Mouse (Mus musculus) kidney, adult 2 months (tissue): ENCODE results near the gene Rasgef1a. TPM values are rescaled to one million over a fixed set of nuclear protein-coding genes. Genes with fewer than 3 reads are reported as not detected.

ENCODE experiments used
- DNase-seq: peaks from one replicate; pipeline ENCODE4 v3.0.0; 2021
- H3K27ac ChIP-seq: fragments of 200-500 bp; 2 replicates; pipeline ENCODE4 v1.5.1; 2012; ENCODE audit warnings: low read depth, low read length, control low read depth, inconsistent platforms; ENCODE audit not compliant: insufficient read depth
- H3K27me3 ChIP-seq: fragments of 200-500 bp; replicated peaks from 2 replicates; pipeline ENCODE4 v1.6.1; 2012; ENCODE audit warnings: mild to moderate bottlenecking, moderate library complexity, low read length, inconsistent platforms; ENCODE audit not compliant: control insufficient read depth, insufficient read depth
- H3K36me3 ChIP-seq: fragments of 200-500 bp; 2 replicates; pipeline ENCODE4 v1.6.1; 2012; ENCODE audit warnings: mild to moderate bottlenecking, moderate library complexity, low read length, inconsistent platforms; ENCODE audit not compliant: control insufficient read depth, insufficient read depth
- H3K4me1 ChIP-seq: fragments of 200-500 bp; 2 replicates; pipeline ENCODE4 v1.6.1; 2011; ENCODE audit warnings: low read length; ENCODE audit not compliant: control insufficient read depth, insufficient read depth
- H3K4me3 ChIP-seq: fragments of 200-500 bp; 2 replicates; pipeline ENCODE4 v1.5.1; 2011; ENCODE audit warnings: mild to moderate bottlenecking, low read depth, low read length, control low read depth; ENCODE audit not compliant: insufficient read depth
- CTCF ChIP-seq: fragments of 200-500 bp; conservative IDR thresholded peaks from 2 replicates; pipeline ENCODE4 v1.5.1; 2011; ENCODE audit warnings: low read depth, mild to moderate bottlenecking, control low read depth, low read length, moderate library complexity, mixed read lengths; ENCODE audit not compliant: insufficient read depth, insufficient read length
- POLR2A ChIP-seq: fragments of 200-500 bp; IDR thresholded peaks from one replicate; pipeline ENCODE4 v1.6.1; 2011; ENCODE audit warnings: low read depth, low read length, control low read depth
- WGBS: fragments of 180-500 bp; shearing (Covaris S2); methylation state at CpG from one replicate; pipeline ENCODE4 v1.1.7; 2018; 5-methylcytosine and 5-hydroxymethylcytosine counted together
- polyA plus RNA-seq: library from polyadenylated mRNA; depleted of rRNA; stranded (reverse); fragments of >200 nt; gene quantifications from 2 replicates; pipeline ENCODE4 v1.2.3, GENCODE M21; 2012

Rasgef1a gene
- polyA plus RNA-seq, 1 experiment = 0.36 TPM

DNA sequence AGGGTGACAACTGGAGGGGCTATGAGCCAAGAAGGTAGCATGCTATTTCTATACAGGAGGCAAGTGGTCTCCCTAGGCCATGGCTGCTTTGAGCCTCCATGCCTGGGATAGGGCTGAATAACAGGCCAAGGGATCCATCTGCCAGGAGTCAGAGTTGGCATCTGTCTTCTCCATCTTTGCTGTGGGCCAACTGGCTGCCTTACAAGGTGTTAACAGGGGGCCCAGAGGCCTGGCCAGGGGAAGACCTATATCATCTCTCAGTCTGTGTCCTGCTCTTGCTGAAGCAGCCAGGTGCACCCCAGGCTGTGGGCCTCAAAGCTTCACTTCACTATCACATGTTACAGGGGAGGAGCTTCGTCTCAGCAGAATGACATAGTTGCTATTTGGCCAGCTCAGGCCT is 60.9 kb downstream of the Rasgef1a start:
- Histone ChIP-seq H3K4me3 (no peak overlapping the region), H3K4me1 (no peaks in the 10 kb centered on the region), H3K36me3 (no peaks in the 10 kb centered on the region), H3K27me3 (no peaks in the 10 kb centered on the region), H3K27ac (no peak overlapping the region)
- TF ChIP-seq CTCF (no peak), POLR2A (no peak)
- DNase-seq = no peak
- WGBS = 85% methylated on average over 1 of the region's 1 CpGs

DNA sequence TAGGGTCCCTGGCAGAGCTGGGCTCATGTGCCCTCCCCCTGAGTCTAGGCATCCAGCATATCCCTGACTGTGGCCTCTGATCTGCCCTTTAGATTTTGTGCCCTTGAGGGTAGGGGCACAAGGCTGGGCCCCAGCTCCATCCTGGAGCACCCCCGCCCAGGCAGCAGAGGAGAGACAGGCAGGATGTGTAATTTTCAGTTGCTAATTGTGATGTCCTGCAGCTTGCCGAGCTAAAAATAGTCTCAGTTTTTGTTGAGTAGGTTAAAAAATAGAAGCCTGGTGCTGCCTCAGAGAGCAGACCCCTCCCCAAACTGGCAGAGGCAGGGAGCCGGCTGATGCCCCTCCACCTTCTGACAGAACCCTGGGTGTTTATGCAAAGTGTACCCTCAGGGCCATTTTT is 62.9 kb downstream of the Rasgef1a start:
- no peaks in the 10 kb centered on the region for H3K4me1 ChIP-seq
- H3K4me3 ChIP-seq = no peak overlapping the region
- H3K27me3 ChIP-seq = no peaks in the 10 kb centered on the region
- WGBS = 59% methylated on average over 3 of the region's 3 CpGs
- no peak for DNase-seq
- H3K27ac ChIP-seq = no peak overlapping the region
- no peak for TF ChIP-seq CTCF
- TF ChIP-seq POLR2A = no peak
- H3K36me3 ChIP-seq = no peaks in the 10 kb centered on the region

DNA sequence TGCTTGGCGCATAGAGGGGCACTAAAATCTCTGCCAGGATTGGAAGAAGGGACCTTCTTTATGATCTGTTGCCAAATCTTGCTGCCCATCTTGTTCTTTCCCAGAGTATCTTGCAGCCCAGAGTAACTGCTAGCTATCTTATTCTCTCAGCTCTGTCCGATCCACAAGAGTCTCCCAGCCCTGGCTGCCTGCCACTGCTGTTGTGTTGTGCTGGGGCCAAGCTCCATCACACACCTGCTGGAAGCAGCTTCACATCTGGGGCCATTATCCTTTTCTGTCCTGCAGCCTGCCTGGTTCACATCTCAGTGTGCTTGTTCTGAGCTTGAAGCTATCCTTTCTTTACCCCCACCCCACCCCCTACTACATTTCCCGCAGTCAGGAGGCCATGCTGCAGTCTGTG is 65.0 kb downstream of the Rasgef1a start:
- Histone ChIP-seq H3K4me3 (no peak overlapping the region), H3K27ac (no peak overlapping the region), H3K4me1 (no peaks in the 10 kb centered on the region), H3K36me3 (no peaks in the 10 kb centered on the region), H3K27me3 (no peaks in the 10 kb centered on the region)
- TF ChIP-seq POLR2A (no peak), CTCF (no peak)
- WGBS = 92% methylated on average over 3 of the region's 3 CpGs
- DNase-seq = no peak

GRCm38 (mm10) chr6:118076748-118077147 is 65.5 kb downstream of the Rasgef1a start:
- Histone ChIP-seq H3K36me3 (no peaks in the 10 kb centered on the region), H3K4me3 (no peak overlapping the region), H3K27ac (no peak overlapping the region), H3K27me3 (no peaks in the 10 kb centered on the region), H3K4me1 (no peaks in the 10 kb centered on the region)
- no peak for DNase-seq
- no peak for TF ChIP-seq CTCF
- no peak for TF ChIP-seq POLR2A
- 89% methylated on average over 8 of the region's 8 CpGs for WGBS

DNA sequence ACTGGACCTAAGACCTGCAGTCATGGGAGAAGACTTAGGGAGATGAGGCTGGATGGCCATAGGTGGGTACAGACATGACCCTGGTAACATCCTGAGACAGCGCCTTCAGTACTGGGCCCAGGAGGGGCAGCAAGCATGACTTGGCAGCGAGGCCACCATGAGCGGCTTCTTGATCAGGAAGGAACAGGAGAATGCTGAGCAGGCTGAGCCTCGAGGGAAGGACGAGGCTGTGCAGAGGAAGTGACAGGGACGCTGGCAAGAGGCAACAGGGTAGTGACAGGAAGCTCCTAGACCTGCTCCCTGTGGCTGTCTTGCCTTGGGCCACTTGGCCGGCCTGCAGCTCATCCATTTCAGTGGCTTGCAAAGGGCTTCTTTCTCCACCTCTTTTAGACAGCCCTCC is 66.2 kb downstream of the Rasgef1a start:
- 61% methylated on average over 7 of the region's 7 CpGs for WGBS
- no peak for DNase-seq

GRCm38 (mm10) chr6:118078751-118079150 is 67.5 kb downstream of the Rasgef1a start:
- TF ChIP-seq CTCF = no peak
- TF ChIP-seq POLR2A = no peak

More for the DNA sequence above, 66.2 kb downstream of the Rasgef1a start:
- no peak overlapping the region for H3K27ac ChIP-seq
- H3K4me3 ChIP-seq = no peak overlapping the region
- no peaks in the 10 kb centered on the region for H3K36me3 ChIP-seq
- no peaks in the 10 kb centered on the region for H3K27me3 ChIP-seq
- H3K4me1 ChIP-seq = no peaks in the 10 kb centered on the region
- TF ChIP-seq CTCF (no peak), POLR2A (no peak)

GRCm38 (mm10) chr6:118079292-118079691 is 68.1 kb downstream of the Rasgef1a start:
- H3K27ac ChIP-seq = no peak overlapping the region
- WGBS = 83% methylated on average over 3 of the region's 3 CpGs
- no peaks in the 10 kb centered on the region for H3K27me3 ChIP-seq
- H3K36me3 ChIP-seq = no peaks in the 10 kb centered on the region
- H3K4me1 ChIP-seq = no peaks in the 10 kb centered on the region
- H3K4me3 ChIP-seq = no peak overlapping the region
- DNase-seq = no peak
- TF ChIP-seq POLR2A = no peak
- no peak for TF ChIP-seq CTCF

More at GRCm38 (mm10) chr6:118078751-118079150, 67.5 kb downstream of the Rasgef1a start:
- DNase-seq = no peak
- WGBS = 53% methylated on average over 10 of the region's 10 CpGs
- Histone ChIP-seq H3K36me3 (no peaks in the 10 kb centered on the region), H3K4me1 (no peaks in the 10 kb centered on the region), H3K27me3 (no peaks in the 10 kb centered on the region), H3K4me3 (no peak overlapping the region), H3K27ac (no peak overlapping the region)
